Mouse (Mus musculus) fat pad, adult 2 months (tissue): ENCODE data around the gene Galt.
"Not testable (repeated sequence)": the region's sequence is repeated elsewhere in the genome, so short reads cannot be mapped to it uniquely, and the experiment has no call there.

Experiments used
- DNase-seq: peaks from one replicate; pipeline ENCODE4 v3.0.0-alpha.2; 2011; ENCODE audit warnings: low read depth, low spot score; ENCODE audit errors: extremely low read depth

Gene Galt

DNA sequence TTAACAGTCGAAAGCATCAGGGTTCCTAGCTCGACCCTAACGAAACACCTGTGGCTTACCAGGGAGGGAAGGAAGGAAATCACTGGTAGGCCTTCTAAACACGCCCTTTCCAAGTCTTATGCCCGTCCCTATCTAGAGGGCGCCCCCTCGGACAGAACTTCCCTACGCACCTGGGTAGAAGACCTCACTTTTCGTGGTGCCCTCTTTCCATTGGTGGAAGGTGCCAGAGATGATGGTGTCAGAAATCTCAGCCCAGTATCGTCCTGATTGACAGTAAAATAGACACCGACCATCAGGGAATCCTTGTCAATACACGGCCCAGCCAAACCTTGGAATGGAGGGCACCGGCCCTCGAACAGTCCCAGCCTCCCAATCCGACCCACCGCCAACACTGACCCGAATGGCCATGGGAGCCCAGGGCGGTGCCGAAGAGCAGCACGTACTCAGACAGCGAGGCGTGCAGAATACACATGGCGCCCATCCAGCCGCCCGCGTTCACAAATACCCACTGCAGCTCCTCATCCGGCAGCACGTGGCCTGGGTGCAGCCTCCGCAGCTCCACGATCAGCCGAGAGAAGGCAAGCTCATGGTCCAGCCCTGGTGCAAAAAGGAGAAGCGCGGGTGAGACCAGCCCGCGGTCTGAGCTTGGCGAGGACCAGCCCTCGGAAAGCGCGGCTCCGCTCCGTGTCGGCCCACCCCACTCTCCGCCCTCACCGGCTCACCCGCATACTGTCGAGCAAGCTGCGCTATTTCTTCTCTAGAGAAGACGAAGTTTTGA is 14.5 kb upstream of the Galt start:
- no peak for DNase-seq

- DNase-seq = peak; percentile 75
Measured at GRCm38 (mm10) chr4:41741158-41741560, 13.9 kb upstream of the Galt start.

DNA sequence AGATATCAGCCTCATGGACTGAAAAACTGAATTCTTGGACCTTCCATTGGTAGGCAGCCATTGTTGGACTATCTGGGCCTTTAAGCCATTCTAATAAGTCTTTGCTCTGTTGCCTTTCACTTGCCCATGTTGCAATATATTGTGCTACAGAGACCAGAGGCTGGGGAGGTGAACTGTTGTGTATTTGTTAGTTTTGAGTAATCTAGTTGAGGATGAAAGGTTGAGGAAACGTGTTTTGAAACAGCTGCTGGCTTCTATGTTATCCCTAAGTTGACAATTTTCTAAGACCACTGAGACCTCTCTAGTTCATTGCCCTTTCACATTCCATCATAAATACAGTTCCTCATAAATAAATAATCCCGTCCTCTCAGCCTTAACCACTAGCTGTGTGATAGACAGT is 10.9 kb upstream of the Galt start:
- no peak for DNase-seq

DNA sequence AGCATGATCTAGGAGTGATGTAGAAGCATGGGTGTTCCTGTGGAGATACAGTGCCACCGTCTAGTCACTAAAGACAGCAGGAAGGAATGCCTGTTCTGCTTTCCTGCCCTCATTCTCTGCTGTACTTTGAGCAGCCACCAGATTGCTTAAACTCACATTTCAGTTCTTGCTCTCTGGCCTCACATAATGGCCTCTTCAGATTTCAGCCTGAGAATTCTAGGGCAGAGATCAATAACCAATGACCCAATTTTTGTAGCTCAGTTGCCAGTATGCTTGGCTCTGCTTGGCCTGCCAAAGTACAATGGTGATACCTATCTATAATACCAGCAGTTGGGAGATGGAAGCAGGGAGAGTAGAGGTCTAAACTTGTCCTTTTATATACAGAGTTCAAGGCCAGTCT is 10.0 kb upstream of the Galt start:
- no peak for DNase-seq

GRCm38 (mm10) chr4:41755338-41756305 is 594 bp downstream of the Galt start, which contains the start of gene Sigmar1:
TSS of gene Sigmar1 (minus strand) at chr4:41756157.
- no peak for DNase-seq

DNA sequence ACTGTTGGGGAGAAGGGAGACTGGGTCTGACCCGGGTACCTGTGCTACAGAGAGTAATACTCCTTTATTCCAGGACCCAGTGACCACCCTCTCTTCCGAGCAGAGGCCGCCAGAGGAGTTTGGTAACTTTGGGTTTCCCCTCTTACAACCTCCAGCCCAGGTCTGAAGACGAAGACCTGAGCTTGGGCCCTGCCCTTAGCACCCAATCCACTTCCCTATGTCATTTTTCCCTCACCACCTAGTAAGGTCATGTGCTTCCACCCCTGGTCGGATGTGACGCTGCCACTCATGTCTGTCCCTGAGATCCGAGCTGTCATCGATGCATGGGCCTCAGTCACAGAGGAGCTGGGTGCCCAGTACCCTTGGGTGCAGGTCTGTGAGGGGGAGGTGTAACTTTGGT is 1.4 kb downstream of the Galt start:
- DNase-seq = no peak

DNA sequence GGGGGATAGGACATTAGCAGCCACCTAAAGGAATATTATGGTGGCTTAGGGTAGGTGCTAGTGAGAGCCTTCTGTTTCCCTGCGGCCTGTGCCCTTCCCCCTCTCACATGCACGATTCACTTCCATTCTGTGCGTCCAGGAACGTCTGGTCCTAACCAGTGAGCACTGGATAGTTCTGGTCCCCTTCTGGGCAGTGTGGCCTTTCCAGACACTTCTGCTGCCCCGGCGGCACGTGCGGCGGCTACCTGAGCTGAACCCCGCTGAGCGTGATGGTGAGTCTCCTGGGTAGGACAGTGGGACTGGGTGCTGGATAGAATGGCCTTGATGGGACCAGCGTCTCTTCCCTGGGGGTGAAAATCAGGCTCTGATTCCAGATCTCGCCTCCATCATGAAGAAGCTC is 2.3 kb downstream of the Galt start:
- DNase-seq = no peak

- no peak for DNase-seq
Measured at GRCm38 (mm10) chr4:41758021-41758420, 3.0 kb downstream of the Galt start.

DNA sequence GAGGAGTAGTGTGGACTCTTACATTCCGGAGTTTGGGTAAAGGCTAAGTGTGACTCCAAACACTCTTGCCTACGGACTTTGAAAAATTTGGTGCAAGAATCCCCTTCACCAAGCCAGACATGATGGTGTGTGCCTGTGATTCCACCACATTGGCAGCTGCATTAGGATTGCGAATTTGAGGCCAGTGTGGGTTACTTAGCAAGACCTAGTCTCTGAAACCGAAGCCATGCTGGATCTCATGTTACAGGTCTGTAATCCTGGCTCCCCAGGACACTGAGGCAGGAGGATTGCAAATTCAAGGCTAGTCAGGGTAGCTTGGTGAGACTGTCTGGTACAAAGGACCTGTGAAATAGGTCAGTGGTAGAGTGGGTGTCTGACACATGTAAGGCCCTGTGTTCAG is 3.7 kb downstream of the Galt start:
- DNase-seq = no peak

GRCm38 (mm10) chr4:41759206-41759605 is 4.2 kb downstream of the Galt start:
- DNase-seq = no peak

- no peak for DNase-seq
Measured at GRCm38 (mm10) chr4:41759656-41760287, 4.7 kb downstream of the Galt start.

DNA sequence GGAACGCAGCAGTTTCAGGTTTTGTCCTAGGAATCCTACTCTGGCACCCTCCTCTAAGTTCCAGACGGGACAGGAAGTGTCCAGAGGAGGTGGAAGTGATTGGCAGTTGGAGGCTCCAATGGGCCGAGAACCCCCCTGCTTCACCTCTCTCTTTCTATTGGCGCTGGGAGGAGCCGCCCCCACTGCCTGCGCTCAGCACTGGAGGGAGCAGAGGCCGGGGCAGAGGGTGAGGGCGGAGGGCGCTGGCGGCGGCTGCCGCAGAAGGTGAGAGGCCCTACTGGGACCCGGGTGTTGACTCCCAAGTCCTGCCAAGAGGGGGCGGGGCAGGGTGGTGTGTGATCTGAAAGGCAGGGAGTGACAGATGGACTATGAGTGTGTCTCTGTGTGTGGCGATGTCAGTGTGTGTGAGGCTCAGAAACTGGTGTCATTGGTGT is 5.3 kb downstream of the Galt start:
- DNase-seq = no peak

GRCm38 (mm10) chr4:41760911-41761310 is 5.9 kb downstream of the Galt start:
- DNase-seq = no peak

DNA sequence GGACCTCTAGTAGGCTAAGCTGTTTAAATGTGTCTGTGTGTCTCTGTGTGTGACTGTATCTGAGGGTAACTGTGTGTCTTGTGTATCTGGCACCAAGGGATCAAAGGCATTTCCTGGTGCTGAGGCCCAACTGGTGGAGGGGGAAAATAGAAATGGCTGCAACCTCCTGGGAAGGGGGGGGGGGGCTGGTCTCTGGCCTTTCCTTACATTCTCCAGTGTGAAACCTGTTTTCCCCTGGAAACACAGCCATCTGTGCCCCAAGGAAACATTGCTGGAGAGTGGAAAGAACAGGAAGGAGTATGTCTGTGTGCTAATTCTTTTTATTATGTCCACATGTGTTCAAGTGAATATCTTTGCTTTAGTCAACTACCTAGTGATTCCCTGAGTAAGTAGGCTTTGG is 6.7 kb downstream of the Galt start:
- no peak for DNase-seq

DNA sequence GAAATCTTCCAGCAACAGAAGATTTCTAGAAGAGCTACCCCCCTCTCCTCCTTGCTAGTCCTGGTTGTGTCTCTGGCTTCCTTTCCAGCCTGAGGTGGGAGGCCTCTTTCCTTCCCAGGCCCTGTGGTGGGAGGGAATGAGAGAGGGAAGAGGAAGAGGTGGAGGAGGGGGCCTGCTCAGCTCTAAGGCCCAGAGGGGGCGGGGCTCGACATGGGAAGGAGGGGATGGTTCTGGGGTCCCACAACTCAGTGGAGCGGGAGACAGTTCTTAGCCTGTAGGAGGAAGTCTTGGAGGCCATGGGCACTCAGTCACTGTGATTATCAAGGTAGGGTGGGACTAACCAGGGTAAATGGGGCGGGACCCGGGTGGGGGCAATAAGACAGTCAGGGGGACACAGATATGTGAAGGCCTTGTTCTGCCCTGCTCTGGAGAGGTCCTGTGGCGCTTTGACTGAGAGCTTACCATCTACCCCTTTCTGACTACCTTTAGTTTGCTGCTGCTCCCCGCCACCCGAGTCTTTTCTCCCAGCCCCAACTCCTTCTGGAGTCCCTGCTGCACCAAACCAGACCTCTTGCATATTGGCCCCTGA is 7.2 kb downstream of the Galt start:
- no peak for DNase-seq

DNA sequence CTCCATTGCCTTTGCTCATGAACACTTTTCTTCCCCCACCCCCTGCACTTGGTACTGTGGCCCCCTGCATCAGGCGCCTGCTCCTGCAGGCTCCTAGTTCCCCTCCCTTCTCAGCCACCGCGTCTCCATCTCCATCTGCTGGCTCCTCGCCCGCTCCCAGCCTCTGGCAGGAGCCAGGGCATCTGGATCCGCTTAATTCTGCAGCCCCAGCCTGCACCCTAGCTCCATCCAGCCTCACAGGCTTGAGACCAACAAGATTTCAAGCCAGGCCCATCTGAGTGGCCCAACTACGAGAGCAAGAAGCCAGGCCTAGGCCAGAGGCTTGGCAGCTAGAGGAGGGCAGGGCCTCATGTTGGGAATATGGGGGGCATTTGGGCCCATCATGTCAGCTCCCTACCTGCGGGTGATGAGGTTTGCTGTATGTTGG is 7.7 kb downstream of the Galt start:
- not testable (repeated sequence) for DNase-seq

DNA sequence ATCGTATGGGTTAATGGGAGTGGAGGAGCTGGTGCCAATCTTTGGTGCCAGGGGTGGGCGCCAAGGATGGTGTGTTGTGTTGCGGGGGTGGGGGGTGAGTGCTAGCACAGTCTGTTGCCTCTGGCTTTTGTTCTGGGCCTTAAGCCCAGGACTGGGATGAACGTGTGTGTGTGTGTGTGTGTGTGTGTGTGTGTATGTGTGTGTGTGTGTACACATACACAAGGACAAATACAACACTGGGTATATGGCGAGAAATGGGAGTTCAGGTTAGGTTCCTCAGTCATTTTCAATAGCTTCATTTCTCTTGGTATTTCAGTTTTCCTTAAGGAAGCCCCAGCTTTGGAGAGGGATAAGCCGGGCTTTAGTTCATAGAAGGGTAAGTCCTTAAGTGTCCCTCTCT is 8.1 kb downstream of the Galt start:
- not testable (repeated sequence) for DNase-seq

GRCm38 (mm10) chr4:41767301-41767700 is 12.3 kb downstream of the Galt start:
- DNase-seq = not testable (repeated sequence)

DNA sequence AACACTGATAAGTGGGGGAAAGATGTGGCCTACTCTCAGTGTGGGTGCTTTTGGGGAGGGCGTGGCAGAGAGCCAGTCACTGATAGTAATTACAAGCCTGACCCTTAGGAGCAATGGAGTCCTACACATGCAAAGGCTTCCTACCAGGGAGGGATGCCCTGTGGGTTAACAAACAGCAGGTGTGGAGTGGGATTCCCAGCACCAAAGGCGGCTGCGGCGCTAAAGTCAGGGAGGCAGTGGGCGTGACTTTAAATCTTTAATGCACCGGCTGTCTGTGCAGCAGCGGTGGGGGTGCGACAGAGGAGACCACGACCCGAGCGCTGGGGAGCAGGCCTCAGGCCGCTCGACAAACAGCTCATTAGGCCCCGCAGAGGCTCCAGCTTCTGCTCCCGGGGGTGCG is 17.9 kb downstream of the Galt start:
- not testable (repeated sequence) for DNase-seq

- not testable (repeated sequence) for DNase-seq
Measured at GRCm38 (mm10) chr4:41773502-41773901, 18.5 kb downstream of the Galt start.

GRCm38 (mm10) chr4:41774002-41774401 is 19.0 kb downstream of the Galt start, which contains the start of gene Ccl27a:
TSS of gene Ccl27a (minus strand) at chr4:41774247.
- DNase-seq = not testable (repeated sequence)
